Mouse (Mus musculus) gastrocnemius, adult 18-20 months (tissue): ENCODE data around the gene Car5b. TPM values are rescaled to one million over a fixed set of nuclear protein-coding genes. Genes with fewer than 3 reads are reported as not detected.
A peak's percentile ranks its signal among the peaks of the same experiment; 100 is the strongest.

Experiments
- DNase-seq: peaks from one replicate; pipeline ENCODE4 v3.0.0; 2021; ENCODE audit warnings: low spot score
- long read RNA-seq, 2 experiments: library from polyadenylated mRNA; stranded (forward); transcript quantifications; one replicate each; pipeline ENCODE4 v2.0.0; 2021
- total RNA-seq, 2 experiments: library from RNA; stranded (reverse); gene quantifications; 2 replicates each; pipeline ENCODE4 v1.2.3; 2021

Car5b gene
- total RNA-seq: 1 to 10 TPM; 1.3 to 1.5 TPM
- long read RNA-seq, experiment 1: 0 reads
- long read RNA-seq, experiment 2: 0 reads

DNA sequence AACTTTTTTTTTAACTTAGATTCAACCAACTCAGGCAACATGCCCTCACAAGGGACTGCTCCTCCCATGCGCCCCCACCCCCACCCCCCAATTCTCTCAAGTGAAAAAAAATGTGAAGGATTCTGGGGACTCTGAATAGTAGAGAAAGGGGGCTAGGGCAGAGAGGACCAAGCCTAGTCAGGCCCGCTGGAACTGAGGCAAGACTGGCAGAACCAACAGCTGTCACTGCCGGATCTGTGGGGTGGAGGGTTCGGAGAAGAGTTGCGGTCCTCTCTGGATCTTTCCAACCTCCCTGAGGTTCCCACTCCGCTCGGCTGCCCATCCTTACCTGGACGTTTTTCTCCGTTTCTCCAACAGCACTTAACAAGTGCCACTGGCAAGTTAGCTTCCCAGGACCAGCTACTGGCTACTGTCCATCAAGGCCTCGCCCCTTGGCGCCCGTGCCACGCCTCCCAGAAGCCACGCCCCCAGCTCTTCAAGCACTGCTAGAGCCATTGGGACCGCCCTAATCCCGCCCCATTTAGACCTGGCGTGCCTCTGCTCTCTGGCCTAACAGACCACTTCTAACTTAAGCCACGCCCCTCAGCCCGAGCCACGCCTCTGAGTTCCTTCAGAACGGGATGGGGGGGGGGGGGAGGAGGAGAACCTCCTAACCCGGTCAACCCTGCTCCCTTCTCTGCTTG lies at the start of gene Car5b:
Gene Car5b, minus strand, starts transcription at position 391 of the 683 bp plus-strand sequence.
- peak; percentile 90 for DNase-seq

DNA sequence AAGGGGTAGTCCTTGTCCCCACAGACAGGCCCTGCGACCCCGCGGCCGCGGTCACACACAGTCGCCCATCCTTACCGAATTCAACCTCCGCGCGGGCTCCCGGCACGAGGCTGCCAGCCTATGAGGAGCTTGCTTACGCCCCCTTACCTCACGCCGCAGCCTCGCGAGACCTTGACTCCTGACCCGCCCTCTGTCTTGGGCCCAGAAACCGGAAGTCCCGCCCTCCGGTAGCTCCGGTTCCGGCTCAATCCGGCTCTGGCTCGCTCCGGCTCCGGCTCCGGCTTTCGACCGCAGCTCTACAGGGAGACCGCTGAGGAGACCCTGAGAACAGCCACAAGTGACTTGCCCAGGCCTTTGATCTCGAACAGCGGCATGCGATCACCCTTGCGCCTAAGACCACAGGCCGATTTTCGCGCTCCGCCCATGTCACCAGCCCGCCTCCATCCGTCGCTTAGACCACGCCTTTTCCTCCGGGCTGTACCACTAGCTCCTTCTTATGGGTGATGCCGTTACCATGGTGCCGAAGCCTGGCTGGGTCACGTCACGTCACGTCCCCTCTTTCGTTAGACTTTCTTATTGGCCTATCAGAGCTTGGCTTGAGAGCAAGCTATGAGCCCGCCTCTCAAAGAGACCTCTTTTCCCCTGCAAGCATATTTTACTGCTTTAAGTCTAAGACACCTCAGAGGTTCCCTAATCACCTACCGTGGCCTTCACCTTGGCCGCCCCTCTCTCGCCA lies 48.4 kb upstream of the Car5b start, which contains the start of gene Siah1b:
Gene Siah1b, minus strand, starts transcription at position 454 of the 736 bp plus-strand sequence.
- peak; percentile 92 for DNase-seq

DNA sequence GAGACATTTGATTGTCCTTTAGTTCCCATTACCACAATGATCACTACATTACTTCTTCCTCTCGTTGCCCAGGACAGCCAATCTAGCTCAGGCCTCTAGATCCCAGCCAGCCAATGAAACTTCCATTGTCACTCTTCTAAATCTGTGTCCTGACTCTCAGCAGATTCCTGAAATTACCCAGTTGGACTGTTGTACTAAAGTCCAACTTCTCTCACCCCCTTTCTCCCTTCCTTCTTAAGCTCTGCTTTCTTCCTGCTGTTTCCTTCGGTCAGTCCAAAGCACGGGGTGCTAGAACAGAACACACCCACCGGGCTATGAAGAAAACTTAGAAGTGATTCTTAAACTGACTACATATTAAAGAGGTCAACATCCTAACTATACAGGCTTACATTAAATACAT lies 41.2 kb upstream of the Car5b start:
- DNase-seq: no peak

- DNase-seq: peak; percentile 56
Measured at GRCm38 (mm10) chrX:164066185-164066584, 38.4 kb upstream of the Car5b start.

DNA sequence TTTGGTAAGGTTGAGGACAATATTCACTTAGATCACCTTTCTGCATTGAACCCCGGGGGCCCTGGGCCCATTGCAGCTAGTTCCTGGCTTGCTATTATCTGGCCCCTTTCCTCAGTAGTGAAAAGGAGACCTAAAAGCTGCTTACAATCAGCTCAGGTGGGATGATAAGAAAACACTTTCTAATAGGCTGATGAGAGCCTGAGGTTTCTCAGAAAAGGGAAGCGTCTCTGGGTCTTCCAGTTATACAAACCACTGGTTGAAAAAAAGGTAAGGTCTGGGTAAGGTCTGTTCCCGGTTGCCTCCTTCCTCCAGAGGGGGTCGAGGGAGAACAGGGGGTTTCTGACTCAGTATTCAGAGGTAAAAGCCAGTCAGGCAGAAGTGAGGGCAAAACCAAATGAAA lies 31.3 kb upstream of the Car5b start:
- DNase-seq: no peak

GRCm38 (mm10) chrX:164058523-164058922 lies 30.7 kb upstream of the Car5b start:
- DNase-seq: no peak

- no peak for DNase-seq
Measured at GRCm38 (mm10) chrX:164055726-164056125, 27.9 kb upstream of the Car5b start.

DNA sequence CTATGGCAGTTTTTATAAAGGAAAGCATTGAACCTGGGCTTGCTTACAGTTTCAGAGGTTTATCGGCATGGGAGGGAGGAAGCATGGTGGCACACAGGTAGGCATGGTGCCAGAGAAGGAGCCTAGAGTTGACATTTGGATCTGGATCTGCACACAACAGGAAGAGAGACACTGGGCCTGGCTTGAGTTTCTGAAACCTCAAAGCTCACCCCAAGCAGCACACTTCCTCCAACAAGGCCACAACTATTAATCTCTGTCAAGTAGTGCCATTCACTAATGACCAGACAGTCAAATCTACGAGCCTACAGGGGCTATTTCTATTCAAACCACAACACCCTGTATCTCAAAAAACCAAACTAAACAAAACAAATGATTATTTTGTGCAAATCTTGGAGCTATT lies 18.9 kb upstream of the Car5b start:
- no peak for DNase-seq

DNA sequence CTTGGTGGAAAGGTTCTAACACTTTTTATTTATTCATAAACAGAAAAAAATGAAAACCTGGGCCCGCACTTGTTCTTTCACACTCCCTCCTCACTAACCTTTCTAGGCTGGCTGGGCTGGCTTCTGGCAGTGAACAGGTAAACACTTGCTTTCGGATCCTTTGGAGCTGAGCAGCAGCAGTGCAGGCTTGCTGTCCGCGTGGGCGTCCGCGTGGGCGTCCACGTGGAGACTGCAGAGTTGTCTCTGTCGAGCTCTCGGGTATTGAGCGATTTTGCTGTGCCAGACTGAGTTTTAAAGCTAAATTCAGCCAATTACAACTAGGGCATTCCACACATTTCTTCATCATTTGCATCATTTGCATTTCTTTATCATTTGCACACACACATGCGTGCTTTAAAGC lies 14.3 kb upstream of the Car5b start:
- no peak for DNase-seq

GRCm38 (mm10) chrX:164038882-164039281 lies 11.1 kb upstream of the Car5b start:
- no peak for DNase-seq

- DNase-seq: no peak
Measured at GRCm38 (mm10) chrX:164035931-164036330, 8.1 kb upstream of the Car5b start.

GRCm38 (mm10) chrX:164035401-164035800 lies 7.6 kb upstream of the Car5b start:
- no peak for DNase-seq

DNA sequence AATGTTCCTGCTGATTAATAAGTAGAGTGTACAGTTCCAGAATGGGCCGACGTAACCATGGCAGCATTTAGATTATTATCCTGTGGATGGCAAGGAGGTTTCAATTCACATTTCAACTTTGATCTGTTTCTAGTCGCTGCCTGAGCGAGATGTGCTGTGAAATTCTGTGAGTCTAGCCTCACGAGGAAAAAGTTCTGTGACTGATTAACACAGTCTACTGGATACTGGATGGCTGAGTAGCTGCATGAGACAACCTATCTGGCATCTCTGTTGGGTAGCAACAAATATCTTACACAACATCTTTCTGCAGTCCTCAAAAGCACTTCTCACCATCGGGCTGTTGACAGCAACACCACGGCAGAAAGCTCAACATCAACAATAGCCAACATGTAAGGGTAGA lies 4.7 kb upstream of the Car5b start:
- no peak for DNase-seq

DNA sequence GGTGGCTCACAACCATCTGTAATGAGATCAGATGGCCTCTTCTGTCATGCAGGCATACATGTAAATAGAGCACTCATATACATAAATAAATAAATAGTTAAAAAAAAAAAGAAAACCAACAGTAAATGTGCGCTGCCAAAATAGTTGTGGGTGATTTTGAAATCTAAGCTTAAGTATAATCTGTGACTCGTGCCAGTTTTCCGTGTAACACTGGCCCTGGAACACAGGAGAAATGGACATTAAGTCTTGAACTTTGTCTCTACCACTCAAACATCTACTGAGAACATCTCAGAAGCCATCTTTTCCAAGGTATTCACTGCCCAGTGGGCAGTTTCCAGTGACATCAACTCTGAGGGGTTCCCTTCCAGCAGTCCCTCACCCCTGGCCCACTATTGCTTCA lies 12.2 kb downstream of the Car5b start:
- no peak for DNase-seq

DNA sequence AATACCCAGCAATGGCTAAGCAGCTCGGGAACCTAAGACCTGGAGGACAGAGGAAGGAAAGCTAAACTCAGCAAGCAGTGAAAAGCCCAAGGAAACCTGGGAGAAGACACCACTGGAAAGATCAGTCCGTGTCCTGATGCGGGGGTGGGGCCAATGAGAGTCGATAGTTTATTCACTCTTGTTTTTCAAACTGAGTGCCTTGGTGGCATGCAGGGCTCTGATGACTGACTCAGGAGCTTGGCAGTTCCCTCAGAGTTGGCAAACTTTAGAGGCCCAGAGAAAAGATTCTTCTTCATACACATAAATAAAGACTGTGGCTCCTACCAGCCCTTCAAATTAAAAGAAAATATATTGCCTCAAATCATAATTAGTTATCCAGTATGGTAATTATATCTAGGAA lies 12.8 kb downstream of the Car5b start:
- no peak for DNase-seq

- DNase-seq: no peak
Measured at GRCm38 (mm10) chrX:164013318-164013717, 14.5 kb downstream of the Car5b start.

GRCm38 (mm10) chrX:164004809-164005208 lies 23.0 kb downstream of the Car5b start:
- peak; percentile 21 for DNase-seq

DNA sequence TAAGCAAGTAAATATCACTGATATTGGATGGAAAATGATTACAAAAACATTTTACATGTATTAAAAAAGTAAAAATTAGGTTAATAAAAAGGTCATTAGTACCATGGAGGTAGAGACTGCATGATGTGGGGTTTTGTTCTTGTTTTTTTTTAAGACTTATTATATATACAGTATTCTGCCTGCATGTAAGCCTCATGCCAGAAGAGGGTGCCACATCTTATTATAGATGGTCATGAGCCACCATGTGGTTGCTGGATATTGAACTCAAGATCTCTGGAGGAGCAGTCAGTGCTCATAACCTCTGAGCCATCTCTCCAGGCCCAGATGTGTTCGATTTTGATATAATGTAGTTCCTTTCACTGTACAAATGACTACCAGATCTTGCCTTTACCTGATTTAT lies 27.9 kb downstream of the Car5b start:
- DNase-seq: no peak

DNA sequence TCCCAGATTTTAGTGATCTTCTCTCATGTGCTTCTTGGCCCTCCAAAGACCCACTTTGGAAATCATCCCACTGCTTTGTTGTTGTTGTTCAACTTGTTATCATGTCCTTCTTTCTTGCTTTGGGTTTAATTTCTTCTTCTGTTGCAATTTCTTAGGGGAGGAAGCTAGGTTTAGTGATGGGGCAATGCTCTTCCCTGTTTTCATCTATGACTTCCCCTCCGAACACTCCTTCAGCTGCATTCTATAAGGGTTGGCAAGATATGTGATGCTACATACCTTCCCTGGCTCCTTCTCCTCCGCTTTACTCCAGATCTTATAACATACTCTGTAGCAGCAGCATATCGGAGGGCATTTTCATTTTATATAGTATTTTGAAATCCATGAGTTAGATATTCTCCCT lies 31.0 kb downstream of the Car5b start:
- no peak for DNase-seq

- DNase-seq: no peak
Measured at GRCm38 (mm10) chrX:163987718-163988374, 40.0 kb downstream of the Car5b start.

DNA sequence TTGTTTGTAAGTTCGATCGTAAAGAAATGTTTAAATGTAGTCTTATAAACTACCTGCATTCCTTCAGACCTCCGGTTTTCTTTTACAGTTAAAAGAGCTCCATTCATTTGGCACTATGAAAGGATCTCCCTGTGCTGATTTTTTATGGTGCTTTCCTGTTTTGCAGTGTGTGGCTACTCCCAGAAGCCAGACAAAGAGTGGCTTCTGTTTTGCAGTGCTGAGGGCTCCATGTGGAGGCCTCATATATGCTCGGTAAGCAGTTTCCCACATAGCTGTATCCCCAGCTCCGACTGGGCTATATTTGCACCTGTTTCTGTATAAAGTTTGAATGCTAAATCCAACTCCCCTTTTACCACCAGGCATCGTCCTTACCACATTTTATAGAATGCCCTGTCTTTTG lies 45.7 kb downstream of the Car5b start:
- DNase-seq: no peak

- no peak for DNase-seq
Measured at GRCm38 (mm10) chrX:163981500-163981899, 46.3 kb downstream of the Car5b start.
